Mouse (Mus musculus): ENCODE measurements around the gene Mapkapk3.

DNA sequence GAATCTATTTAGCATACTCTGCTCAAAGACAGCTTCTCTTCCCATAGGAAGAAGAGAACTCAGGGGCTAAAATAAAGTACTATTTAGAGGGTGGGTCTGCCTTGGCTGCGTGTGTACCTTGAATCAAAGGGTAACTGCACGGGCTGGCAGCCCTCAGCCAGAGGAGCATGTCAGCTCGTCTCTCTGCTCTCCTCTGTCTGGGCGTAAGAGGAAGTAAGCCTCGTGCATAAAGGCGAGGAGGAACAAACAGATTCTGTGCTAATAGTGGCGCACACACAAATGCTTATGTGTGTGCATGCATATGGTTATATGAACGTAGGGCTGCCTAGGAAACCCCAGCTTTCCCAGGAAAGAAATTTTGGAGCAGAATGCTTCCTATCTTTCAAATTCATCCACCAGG is 28.8 kb downstream of the Mapkapk3 start:
- TF ChIP-seq POLR2A (IDR thresholded peaks at IDR 0.05; ENCODE audit: extremely low read depth, insufficient read depth, low read length), result no peak
- TF ChIP-seq CTCF (IDR thresholded peaks at IDR 0.05; ENCODE audit: extremely low read depth, insufficient read depth, low read length), result no peak

Data from cortical plate, adult 2 months (tissue).